Mouse (Mus musculus) midbrain, embryonic 11.5 days (tissue): ENCODE measurements around the gene Tgm2. TPM values are rescaled to one million over a fixed set of nuclear protein-coding genes. Genes with fewer than 3 reads are reported as not detected.

ENCODE experiments used
- ATAC-seq: fragments of 200-750 bp; cut with Nextera tagmentation; 2 replicates; pipeline ENCODE4 v1.8.0; 2017; ENCODE audit warnings: moderate TSS enrichment, moderate library complexity; ENCODE audit not compliant: low FRiP score
- DNase-seq: peaks from one replicate; pipeline ENCODE4 v3.0.0; 2015; ENCODE audit warnings: low spot score; ENCODE audit errors: missing footprints
- H3K27ac ChIP-seq: fragments of 300-500 bp; sonication (generic); 2 replicates; pipeline ENCODE4 v1.5.1; 2014; ENCODE audit warnings: low read depth, low read length
- H3K27me3 ChIP-seq: fragments of 300-500 bp; sonication (generic); 2 replicates; pipeline ENCODE4 v1.6.1; 2014; ENCODE audit warnings: mild to moderate bottlenecking, low read length, moderate library complexity, mixed read lengths; ENCODE audit not compliant: control insufficient read depth, insufficient read depth
- H3K36me3 ChIP-seq: fragments of 300-500 bp; sonication (generic); 2 replicates; pipeline ENCODE4 v1.6.1; 2014; ENCODE audit warnings: mild to moderate bottlenecking, low read length, moderate library complexity, mixed read lengths; ENCODE audit not compliant: control insufficient read depth, insufficient read depth
- H3K4me1 ChIP-seq: fragments of 300-500 bp; sonication (generic); 2 replicates; pipeline ENCODE4 v1.6.1; 2014; ENCODE audit warnings: low read length; ENCODE audit not compliant: control insufficient read depth, insufficient read depth
- H3K4me2 ChIP-seq: fragments of 300-500 bp; sonication (generic); 2 replicates; pipeline ENCODE4 v1.6.1; 2014; ENCODE audit warnings: mild to moderate bottlenecking, moderate library complexity
- H3K4me3 ChIP-seq: fragments of 300-500 bp; sonication (generic); 2 replicates; pipeline ENCODE4 v1.5.1; 2014; ENCODE audit warnings: low read depth, low read length
- H3K9ac ChIP-seq: fragments of 300-500 bp; sonication (generic); 2 replicates; pipeline ENCODE4 v1.6.1; 2014; ENCODE audit warnings: low read length
- H3K9me3 ChIP-seq: fragments of 300-500 bp; sonication (generic); 2 replicates; pipeline ENCODE4 v1.6.1; 2016; ENCODE audit warnings: low read length; ENCODE audit not compliant: control insufficient read depth
- WGBS: fragments of 180-500 bp; shearing (Covaris S2); extraction: QIAGEN DNeasy Blood & Tissue Kit; methylation state at CpG from one replicate; pipeline ENCODE4 v1.1.7; 2014; 5-methylcytosine and 5-hydroxymethylcytosine counted together
- polyA plus RNA-seq: library from polyadenylated mRNA; unstranded; fragments of >200 nt; fragmentation: Nextera tagmentation; extraction: Ambion mirVana; gene quantifications from 2 replicates; pipeline ENCODE4 v1.2.1, GENCODE M21; 2014

Tgm2 gene
- polyA plus RNA-seq, 1 experiment from 2014 or later, result 5.8 TPM

DNA sequence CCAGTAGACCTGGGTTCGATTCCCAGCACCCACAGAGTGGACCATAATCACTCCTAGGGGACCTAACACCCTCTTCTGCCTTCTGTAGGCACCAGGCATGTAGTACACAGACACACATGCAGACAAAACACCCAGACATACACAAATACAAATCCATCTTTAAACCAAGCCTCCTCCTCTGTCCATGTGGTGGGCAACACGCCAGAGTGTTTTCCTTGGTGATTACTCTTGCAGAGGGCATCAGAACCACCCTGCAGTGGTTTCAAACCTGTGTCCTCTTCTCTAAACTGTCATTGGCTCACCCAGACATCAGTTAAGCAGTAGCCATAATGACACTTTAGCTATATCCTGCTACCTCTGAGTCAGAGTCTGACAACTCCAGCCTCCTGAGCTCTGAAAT lies 24.2 kb upstream of the Tgm2 start:
- H3K9me3 ChIP-seq, result no peaks in the 10 kb centered on the region
- no peaks in the 10 kb centered on the region for H3K4me1 ChIP-seq
- H3K4me2 ChIP-seq, result no peak overlapping the region
- H3K27me3 ChIP-seq, result no peaks in the 10 kb centered on the region
- ATAC-seq (no peak), DNase-seq (no peak)
- no peak overlapping the region for H3K27ac ChIP-seq
- WGBS, result 85% methylated on average over 2 of the region's 2 CpGs
- no peaks in the 10 kb centered on the region for H3K36me3 ChIP-seq
- no peak overlapping the region for H3K9ac ChIP-seq
- no peak overlapping the region for H3K4me3 ChIP-seq

DNA sequence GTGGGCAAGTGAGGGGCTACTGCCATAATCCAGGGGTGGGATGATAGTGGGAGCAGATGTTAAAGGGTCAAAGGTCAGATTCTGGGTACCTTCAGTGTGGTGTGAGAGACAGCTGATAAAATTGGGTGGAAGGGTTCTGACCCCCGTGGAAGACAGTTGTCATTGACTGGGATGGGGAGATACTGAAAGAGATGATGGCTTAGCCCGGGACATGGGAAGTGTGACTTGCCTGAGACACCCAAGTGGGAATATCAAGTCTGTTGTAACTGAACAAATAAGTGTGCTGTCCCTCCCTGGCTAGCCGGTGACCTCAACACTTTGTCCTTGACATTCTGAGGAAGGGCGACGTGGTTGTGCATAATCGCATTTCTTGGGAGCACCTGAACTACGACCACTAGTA lies 23.5 kb upstream of the Tgm2 start:
- Histone ChIP-seq H3K9me3 (no peaks in the 10 kb centered on the region), H3K4me2 (no peak overlapping the region), H3K4me1 (no peaks in the 10 kb centered on the region), H3K27ac (no peak overlapping the region), H3K27me3 (no peaks in the 10 kb centered on the region), H3K36me3 (no peaks in the 10 kb centered on the region), H3K4me3 (no peak overlapping the region), H3K9ac (no peak overlapping the region)
- 92% methylated on average over 7 of the region's 7 CpGs for WGBS
- no peak for ATAC-seq
- DNase-seq, result no peak

GRCm38 (mm10) chr2:158169351-158169750 lies 23.1 kb upstream of the Tgm2 start:
- DNase-seq (no peak), ATAC-seq (no peak)
- no peaks in the 10 kb centered on the region for H3K4me1 ChIP-seq
- H3K9ac ChIP-seq, result no peak overlapping the region
- H3K36me3 ChIP-seq, result no peaks in the 10 kb centered on the region
- no peak overlapping the region for H3K27ac ChIP-seq
- no peaks in the 10 kb centered on the region for H3K9me3 ChIP-seq
- H3K4me3 ChIP-seq, result no peak overlapping the region
- H3K4me2 ChIP-seq, result no peak overlapping the region
- 81% methylated on average over 6 of the region's 6 CpGs for WGBS
- H3K27me3 ChIP-seq, result no peaks in the 10 kb centered on the region

DNA sequence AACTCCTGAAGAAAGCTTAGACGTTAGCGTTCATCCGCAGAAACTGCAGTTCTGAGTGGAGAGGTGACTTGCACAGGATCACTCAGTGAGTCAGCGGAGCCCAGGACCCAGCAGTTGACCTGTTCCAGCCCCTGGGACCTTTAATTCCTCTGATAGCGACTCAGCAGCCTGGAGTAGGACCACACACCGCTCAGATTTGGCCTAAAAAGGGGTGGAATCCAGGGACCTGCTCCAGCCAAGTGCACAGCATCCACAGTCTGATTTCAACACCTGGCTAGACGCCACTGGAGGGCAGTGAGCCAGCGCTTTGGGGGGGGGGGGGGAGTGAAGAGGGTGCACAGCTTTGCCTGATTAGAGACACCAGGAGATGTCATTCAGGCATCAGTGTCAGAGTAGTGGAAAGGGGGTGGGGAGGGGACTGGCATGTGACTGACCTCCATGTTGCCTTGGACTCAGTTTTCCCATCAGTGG lies 22.5 kb upstream of the Tgm2 start:
- Histone ChIP-seq H3K27ac (no peak overlapping the region), H3K4me2 (no peak overlapping the region), H3K9ac (no peak overlapping the region), H3K27me3 (no peaks in the 10 kb centered on the region), H3K36me3 (no peaks in the 10 kb centered on the region), H3K4me1 (no peaks in the 10 kb centered on the region), H3K9me3 (no peaks in the 10 kb centered on the region), H3K4me3 (no peak overlapping the region)
- DNase-seq (no peak), ATAC-seq (no peak)
- 80% methylated on average over 8 of the region's 8 CpGs for WGBS

DNA sequence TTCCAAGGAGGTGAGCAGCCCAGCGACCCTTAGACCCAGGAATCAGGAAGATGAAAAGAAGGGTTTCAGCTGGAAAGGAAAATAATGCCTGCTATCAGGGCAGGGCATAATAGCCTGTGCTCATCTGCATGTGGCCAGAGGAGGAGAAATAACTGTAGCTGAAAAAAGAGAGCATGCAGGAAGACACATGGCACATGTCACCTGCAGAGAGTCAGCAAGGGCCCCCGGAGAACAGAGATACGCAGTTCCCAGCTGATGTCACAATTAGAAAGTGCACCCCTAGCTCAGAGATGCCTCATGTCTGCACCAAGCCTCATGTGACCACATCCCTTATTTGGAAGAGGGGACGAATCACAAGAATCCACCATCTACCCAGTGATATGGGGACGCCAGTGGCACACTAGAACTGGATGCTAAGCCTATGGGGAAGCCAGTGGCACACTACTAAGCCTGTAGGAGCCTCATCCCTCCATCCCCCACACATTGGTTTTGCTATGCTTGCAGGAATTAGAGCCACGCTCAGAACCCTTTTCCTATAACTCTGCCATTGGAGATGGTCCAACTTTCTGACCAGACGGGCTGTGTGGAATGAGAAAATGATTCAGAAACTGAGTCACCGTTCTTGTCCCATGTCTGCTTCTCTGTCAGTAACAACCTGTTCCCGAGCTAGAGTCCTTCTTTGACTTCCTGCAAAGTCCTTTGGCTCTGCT lies 21.4 kb upstream of the Tgm2 start:
- H3K4me3 ChIP-seq, result no peak overlapping the region
- no peaks in the 10 kb centered on the region for H3K36me3 ChIP-seq
- 82% methylated on average over 9 of the region's 9 CpGs for WGBS
- no peak for DNase-seq
- no peak overlapping the region for H3K4me2 ChIP-seq
- no peaks in the 10 kb centered on the region for H3K9me3 ChIP-seq
- ATAC-seq, result no peak
- no peak overlapping the region for H3K27ac ChIP-seq
- H3K9ac ChIP-seq, result no peak overlapping the region
- no peaks in the 10 kb centered on the region for H3K27me3 ChIP-seq
- no peaks in the 10 kb centered on the region for H3K4me1 ChIP-seq

DNA sequence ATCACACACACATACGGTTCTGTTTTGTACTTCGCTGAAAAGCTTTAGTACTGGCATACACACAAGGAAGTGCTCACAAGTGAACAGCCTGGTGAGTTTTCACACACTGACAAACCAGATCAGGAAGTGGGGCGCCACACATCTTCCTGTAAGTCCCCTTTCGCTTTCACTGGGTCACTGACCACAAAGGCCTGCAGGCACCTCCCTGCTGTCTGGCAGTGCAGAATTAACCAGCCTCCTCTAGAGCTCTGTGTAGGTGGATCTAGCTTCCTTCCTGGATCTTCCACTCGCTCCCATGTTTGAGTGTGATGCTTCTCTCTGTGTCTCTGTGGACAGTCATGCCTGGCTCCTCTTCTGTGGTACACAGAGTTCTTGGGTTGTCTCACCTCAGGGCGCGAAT lies 20.4 kb upstream of the Tgm2 start:
- Histone ChIP-seq H3K4me2 (no peak overlapping the region), H3K36me3 (no peaks in the 10 kb centered on the region), H3K4me3 (no peak overlapping the region), H3K27me3 (no peaks in the 10 kb centered on the region), H3K4me1 (no peaks in the 10 kb centered on the region), H3K27ac (no peak overlapping the region), H3K9ac (no peak overlapping the region), H3K9me3 (no peaks in the 10 kb centered on the region)
- ATAC-seq (no peak), DNase-seq (no peak)
- WGBS, result 85% methylated on average over 7 of the region's 7 CpGs

DNA sequence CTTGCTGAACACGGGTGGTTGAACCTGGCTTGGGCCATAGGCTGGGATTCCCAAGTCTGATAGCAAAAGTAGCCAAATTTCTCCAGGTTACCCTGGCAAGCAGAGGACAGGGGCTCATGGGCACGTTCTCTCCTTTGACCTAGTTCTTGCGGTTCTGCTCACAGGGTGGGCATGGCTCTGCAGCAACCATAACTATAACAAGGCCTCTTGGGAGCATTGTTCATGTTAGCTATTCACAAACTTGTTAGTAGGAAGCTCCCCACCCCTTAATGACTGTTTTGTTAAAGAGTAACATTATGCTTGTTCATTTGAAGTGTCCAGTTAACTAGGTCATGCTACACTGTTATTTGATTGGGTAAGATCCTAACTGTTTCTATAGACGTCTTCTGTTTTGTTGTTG lies 19.5 kb upstream of the Tgm2 start:
- Histone ChIP-seq H3K4me1 (no peaks in the 10 kb centered on the region), H3K9me3 (no peaks in the 10 kb centered on the region), H3K9ac (no peak overlapping the region), H3K27ac (no peak overlapping the region), H3K27me3 (no peaks in the 10 kb centered on the region), H3K4me2 (no peak overlapping the region), H3K36me3 (no peaks in the 10 kb centered on the region), H3K4me3 (no peak overlapping the region)
- ATAC-seq (no peak), DNase-seq (no peak)
- 87% methylated on average over 4 of the region's 4 CpGs for WGBS

DNA sequence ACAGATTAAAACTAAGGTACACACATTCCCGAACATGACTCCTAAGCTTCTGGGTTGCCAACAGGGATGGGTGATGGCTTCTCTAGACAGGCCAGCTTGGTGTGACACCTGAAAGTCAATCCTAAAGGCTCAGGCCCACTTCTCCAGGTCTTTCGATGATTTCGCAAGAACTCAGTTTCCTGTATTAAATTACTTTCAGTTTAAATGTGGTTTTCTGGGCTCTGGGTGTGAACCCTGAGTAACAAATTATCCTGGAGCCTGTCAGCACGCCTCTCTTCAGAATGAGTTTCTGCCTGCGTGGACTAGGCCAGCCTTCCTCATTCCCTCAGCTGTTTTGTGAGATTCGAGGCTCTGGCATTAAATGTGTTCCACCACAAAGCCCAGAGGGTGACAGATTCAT lies 16.8 kb upstream of the Tgm2 start:
- Histone ChIP-seq H3K9ac (no peak overlapping the region), H3K4me1 (peaks cover 6% of the 10 kb centered on the region), H3K27me3 (no peaks in the 10 kb centered on the region), H3K4me3 (no peak overlapping the region), H3K27ac (no peak overlapping the region), H3K9me3 (no peaks in the 10 kb centered on the region), H3K36me3 (no peaks in the 10 kb centered on the region), H3K4me2 (no peak overlapping the region)
- DNase-seq (no peak), ATAC-seq (no peak)
- 87% methylated on average over 6 of the region's 6 CpGs for WGBS

DNA sequence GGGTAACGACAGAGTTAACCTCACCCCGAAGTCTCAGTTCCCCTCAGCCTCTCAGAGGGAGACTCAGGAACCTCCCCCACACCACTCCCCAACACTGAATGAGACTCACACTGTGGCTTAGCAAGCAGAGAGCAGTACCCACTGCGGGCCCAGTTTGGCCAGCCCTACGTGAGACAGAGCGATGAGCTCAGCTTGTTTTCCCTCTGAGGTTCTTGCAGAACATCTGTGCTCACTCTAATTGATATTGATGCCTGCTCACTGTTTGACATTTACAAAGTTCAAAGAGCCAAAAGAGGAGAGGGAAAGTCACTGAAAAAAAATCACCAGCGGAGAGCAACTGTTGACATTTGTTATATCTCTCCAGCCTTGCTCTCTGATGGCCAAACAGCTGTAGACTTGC lies 15.5 kb upstream of the Tgm2 start:
- Histone ChIP-seq H3K9me3 (no peaks in the 10 kb centered on the region), H3K4me2 (no peak overlapping the region), H3K9ac (no peak overlapping the region), H3K27me3 (no peaks in the 10 kb centered on the region), H3K27ac (no peak overlapping the region), H3K4me1 (peaks cover 6% of the 10 kb centered on the region), H3K4me3 (no peak overlapping the region), H3K36me3 (no peaks in the 10 kb centered on the region)
- ATAC-seq (no peak), DNase-seq (no peak)
- 91% methylated on average over 6 of the region's 6 CpGs for WGBS
